Mouse (Mus musculus) right cerebral cortex, postnatal 14 days (tissue): ENCODE results near the gene Cby3.

Experiments
- DNase-seq: peaks from one replicate; pipeline ENCODE4 v3.0.0; 2022

Gene Cby3

DNA sequence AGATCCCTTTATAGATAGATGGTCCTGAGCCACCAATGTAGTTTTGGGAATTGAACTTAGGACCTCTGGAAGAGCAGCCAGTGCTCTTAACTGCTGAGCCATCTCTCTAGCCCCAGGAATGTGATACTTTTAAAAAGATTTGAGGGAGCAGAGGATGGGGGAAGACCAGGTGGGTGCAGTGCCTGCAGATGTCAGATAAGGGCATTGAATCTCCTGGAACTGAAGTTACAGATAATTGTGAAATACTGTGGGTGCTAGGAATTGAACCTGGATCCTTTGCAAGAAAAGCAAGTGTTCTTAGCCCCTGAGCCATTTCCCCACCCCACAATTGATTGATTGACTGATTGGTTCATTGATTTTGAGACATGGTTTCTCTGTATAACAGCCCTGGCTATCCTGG, 11.1 kb downstream of the Cby3 start:
- DNase-seq: no peak

DNA sequence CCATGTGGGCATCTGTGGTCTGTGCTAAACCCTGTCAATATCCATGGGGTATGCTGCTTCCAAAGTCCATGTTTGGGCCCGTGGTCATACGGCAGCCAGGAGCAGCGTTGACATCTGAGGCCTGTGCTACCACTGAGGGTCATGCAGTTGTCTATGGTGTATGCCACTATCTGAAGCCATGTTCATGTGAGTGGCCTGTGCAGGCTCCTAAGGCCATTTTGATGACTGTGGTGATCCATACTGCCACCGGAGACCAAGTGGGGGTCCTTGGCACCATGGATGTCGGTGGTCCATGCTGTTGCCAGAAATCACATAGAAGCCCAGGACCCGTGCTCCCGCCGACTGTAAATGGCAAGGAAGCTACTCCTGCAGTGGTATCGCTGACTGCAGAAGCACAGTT, 13.3 kb downstream of the Cby3 start:
- no peak for DNase-seq

DNA sequence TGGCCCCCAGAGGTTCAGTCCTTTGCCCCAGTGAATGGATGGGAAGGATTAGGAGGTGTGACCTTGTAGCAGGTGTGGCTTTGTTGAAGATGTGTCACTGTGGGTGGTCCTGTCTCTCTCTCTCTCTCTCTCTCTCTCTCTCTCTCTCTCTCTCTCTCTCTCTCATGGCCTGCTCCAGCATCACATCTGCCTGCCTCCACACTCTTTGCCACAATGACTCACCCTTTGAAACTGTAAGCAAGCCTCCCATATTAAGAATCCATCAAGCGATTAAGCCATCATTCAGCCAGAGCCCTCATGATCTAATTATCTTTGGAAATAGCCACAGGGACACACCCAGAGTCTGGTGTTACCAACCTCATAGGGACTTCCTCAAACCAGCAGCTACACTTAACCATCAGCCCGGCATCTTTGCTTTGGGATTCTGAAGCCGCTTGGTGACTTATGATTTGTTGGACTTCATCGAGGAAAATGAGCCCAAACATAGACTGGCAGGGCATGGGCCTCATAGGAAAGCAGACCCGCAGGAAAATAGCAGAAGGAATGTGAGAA, 15.2 kb downstream of the Cby3 start:
- DNase-seq: no peak

DNA sequence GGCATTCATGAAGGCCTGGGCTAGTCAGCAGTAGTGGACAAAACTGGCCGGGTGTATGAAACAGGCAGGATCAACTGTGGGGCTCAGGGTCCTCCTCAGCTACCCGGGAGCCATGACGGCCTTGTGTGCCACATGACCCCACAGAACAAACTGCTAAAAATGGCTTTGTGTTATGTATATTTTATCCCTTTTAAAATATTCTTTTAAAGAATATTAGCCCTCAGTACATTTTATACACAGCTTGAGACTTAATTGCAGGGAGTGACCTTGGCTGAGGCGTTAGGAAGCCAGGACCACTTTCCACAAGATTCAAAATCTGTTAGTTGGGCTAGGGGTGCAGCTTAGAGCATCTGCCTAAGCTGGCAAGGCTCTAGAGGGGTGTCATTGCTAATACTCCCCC, 16.7 kb downstream of the Cby3 start:
- no peak for DNase-seq

DNA sequence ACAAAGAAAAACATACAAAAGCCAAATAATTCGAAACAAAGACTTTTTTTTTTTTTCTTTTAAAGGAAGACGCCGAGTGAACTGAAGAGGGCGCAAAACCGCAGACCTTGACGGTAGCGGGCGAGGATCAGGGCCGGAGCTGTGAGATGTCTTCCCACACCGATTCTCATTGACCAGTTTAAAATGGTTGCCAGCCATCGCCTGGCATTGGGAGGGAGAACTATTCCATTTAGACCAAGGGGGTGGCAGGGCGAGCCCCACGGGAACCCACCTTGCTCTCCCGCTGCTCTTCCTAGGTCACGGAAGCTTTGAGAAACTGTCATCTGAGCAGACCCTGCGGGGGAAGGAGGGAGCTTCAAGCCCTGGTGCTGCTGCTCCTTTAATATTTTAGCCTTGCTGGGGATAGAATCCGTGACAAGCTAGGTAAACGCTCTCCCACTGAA, 17.2 kb downstream of the Cby3 start:
- DNase-seq: peak; percentile 62

DNA sequence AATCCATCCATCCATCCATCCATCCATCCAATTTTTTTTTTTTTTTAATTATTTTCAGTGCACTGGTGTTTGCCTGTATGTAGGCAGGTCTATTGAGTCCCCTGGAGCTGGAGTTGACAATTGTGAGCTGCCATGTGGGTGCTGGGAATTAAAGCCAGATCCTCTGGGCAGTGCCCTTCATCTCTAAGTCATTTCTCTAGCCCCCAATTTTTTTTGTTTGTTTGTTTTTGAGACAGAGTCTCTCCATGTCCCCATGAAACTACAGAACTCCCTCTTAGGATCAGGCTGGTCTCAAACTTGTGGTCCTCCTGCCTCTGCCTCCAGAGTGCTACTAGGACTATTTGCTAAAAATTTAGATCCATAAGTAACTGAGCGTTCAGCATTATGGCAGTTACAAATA, 17.6 kb downstream of the Cby3 start:
- DNase-seq: no peak

DNA sequence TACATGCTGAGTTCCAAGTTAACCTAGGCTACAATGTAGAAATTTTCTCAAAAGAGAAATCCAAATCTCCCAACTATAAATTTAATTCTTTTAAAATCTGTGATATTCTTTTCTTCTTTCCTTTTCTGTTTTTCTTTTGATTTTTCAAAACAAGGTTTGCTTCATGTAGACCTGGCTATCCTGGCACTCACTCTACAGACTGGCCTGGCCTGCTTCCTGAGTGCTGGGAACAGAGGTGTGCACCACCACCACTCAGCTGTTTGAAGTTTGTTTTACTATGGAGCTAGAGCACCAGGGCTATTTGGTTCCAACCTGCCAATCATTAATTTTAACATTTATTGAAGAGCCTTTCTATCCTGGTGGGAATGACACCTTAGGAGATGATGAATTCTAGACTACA, 18.8 kb downstream of the Cby3 start:
- DNase-seq: no peak

DNA sequence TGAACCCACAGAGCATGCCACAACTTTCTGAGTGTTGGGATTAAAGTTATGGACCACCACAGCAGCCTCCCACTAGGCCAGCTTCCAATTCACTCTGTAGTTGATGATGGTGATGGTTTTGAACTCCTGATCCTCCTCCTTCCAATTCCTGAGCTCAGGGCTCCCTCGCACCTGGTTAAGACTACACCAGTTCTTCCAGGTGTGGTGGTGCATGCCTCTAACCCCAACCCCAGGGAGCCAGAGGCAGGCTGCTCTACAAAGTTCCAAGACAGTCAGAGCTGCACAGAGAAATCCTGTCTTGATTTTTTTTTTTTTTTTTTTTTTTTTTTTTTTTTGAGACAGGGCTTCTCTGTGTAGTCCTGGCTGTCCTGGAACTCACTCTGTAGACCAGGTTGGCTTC, 19.4 kb downstream of the Cby3 start:
- no peak for DNase-seq

DNA sequence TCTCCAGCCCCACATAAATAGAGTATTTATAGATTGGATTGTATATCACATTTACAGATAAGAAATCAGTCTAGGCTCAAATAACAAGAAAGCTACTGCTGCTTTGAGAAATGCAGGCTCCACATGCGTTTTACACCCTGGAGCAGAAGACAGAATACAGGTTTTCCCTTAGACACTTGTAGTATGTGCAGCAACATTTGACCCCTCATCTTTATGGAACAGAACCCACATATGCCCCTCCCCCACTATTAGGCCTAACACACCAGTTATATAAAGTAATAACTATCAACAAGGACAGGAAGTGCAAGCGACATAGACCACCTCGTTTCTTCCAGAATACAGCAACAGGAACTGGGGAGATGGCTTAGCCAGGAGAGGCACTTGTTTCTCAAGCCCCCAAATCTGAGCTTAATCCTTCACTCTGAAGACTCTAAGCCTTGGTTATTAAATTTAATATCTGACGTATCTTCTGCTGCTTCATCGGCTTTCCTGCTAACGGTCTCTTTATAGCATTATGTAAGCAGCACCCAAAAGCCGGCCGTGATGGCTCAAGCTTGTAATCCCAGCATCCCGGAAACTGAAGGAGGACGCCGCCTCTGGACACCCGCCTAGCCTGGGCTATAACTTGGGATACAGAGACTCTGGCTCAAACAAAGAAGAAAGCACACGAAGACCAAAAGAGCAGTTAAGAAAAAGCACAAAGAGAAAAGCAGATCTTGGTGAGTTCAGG, 20.2 kb downstream of the Cby3 start:
- no peak for DNase-seq

DNA sequence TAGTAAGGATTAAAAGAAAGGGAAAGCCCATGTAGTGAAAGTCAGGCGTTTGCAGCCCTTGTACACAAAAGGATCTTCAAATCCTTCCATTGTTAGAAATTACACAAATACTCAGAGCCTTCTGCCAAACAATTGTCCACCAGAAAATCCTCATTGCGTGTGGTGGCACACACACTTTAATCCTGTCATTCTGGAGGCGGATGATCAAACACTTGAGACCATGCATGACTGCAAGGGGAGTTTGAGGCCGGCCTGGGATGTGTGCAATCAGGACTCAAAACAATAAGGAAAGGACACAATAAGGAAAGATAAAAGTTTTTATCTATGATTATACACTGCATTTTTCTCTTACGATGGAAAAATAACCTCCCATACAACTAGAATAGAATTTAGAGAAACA, 21.2 kb downstream of the Cby3 start:
- no peak for DNase-seq

DNA sequence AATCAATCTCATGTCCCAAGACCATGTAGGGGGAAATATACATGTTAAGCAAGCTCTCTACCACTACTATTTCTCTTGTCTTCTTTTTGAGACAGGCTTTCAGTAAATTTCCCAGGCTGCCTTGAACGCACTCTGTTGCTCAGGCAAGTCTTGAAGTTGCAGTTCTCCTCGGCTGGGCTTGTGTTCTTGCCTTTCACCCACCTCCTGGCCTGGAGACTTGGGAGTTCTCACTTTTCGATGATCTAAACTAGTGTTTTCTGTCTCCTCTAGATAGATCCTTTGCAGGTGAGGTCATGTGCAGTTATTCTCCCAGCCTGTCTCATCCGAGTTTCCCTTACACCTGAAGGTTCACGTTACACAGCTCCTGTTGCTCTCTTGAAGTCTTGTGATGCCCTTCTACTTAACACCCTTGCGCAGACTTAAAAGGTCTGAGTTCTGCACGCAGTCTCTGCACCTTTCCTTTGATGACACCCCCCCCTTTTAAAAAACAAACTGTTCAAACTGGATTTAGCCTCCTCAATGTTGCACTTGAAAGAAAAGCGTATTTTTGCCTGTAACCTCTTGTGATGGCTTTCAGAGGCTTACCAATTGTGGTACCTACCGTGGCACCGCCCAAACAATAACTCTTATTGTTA, 22.0 kb downstream of the Cby3 start:
- DNase-seq: no peak

DNA sequence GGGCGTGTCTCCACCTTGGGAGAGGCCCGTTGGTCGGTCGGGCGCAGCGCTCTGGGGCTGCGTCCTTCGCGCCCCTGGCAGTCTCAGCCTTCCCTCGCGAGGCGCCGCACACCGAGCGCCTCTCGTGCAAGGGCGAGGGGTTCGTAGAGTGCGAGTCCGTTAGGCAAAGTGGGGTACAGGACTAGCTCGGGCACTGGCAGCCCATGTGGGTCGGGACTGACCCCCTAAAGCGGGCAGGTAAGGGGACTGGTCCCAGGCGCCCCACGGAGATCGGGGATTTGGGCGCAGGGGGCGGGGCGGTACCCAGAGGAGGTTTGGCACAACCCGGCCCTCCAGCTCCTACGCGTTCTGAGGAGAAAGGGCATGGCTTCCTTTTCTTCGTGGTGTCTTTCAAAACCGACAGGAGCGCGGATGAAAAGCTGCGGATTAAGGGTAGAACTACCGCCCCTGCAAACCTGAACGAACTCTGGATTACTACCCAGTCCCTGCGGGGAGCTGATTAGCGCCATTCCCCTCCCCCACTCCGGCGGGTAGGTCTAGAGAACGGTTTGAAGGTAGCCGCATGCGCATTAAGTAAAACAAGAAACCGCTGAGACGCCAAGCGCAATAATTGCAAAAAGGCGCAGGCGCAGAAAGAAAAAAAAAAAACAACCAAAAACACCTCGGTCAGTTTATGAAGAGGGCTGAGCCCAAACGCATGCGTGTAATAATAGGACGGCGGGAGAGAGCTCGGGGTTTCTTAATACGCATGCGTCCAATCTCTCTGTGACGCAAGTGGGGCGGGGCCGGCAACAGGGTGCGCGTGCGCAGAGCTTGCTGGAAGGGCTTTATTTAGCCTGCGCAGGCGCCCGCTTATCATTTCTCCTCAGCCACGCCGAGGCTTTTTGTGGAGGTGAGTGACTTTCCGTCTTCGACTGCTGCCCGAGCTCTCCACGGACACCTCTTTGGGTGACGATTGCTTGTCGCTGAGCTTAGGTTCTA, 22.9 kb downstream of the Cby3 start, which contains the start of gene Hnrnph1:
Gene Hnrnph1 (plus strand): TSS at position 80 of the 981 bp plus-strand sequence.
- peak; percentile 99 for DNase-seq

DNA sequence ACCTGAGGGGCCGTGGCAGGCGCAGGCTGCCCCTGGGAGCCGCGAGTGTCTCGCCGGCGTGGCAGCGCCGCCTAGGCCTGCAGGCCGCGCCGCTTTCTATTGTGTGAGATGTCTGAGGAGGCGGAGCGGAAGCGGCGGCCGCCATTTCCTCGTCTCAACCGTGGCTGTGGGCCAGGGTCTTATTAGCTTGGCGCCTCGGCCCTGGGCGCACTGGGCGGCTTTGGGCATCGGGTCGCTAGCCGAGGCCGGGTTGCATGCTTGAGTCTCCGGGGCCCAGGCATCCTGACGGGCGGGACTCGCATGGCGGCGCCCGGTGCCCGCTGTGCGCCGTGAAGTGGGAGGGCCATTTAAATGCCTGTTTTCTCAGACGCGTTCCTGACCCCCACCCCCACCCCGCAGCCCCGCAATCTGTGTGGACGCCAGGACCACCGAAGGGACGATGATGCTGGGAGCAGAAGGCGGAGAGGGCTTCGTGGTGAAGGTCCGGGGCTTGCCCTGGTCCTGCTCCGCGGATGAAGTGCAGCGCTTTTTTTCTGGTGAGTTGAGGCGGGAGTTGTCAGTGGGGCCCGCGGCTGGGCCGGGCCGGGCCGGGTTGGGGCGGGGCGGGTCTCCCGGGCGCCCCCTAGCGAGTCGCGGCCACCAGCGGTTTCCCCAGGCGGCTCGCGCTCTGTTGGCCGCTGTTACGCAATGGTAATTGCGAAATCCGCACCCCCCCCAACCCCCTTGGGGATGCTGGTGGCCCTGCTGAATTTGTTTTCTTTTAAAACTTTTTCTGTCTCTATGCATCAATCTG, 23.8 kb downstream of the Cby3 start:
- DNase-seq: peak; percentile 86

DNA sequence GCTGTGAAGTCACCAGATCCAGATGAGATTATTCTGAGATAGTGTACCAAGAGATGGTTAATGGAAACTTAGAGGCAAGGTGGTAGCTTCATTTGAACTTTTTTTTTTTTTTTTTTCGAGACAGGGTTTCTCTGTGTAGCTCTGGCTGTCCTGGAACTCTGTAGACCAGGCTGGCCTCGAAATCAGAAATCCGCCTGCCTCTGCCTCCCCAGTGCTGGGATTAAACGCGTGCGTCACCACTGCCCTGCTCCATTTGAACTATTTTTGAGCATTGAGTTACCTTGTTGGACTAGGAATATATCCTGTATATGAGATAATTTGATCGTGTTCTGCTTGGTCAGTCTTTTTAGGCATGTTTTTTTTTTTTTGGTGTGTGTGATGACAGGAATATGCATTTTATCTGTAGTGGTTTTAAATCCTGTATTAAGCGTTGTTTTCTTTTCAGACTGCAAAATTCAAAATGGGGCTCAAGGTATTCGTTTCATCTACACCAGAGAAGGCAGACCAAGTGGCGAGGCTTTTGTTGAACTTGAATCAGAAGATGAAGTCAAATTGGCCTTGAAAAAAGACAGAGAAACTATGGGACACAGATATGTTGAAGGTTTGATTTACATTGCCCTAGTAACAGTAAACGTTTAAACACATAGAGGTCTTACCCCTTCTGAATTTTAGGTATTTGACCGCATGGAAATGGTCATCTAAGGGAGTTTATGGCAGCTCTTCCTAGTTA, 24.9 kb downstream of the Cby3 start:
- DNase-seq: no peak

DNA sequence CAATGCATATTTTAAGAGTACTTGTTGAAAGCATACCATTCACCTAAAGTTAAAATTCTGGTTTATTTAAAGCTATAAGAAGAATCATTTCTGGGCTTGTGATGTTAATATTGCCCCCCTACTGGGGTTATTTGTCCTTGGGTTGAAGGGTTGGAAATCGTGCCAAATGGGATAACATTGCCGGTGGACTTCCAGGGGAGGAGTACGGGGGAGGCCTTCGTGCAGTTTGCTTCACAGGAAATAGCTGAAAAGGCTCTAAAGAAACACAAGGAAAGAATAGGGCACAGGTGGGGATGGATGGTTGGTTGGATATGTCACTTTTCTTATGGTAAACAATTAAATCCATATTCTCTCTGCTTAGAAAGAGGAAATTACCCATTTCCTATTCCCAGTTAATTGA, 27.0 kb downstream of the Cby3 start:
- no peak for DNase-seq

DNA sequence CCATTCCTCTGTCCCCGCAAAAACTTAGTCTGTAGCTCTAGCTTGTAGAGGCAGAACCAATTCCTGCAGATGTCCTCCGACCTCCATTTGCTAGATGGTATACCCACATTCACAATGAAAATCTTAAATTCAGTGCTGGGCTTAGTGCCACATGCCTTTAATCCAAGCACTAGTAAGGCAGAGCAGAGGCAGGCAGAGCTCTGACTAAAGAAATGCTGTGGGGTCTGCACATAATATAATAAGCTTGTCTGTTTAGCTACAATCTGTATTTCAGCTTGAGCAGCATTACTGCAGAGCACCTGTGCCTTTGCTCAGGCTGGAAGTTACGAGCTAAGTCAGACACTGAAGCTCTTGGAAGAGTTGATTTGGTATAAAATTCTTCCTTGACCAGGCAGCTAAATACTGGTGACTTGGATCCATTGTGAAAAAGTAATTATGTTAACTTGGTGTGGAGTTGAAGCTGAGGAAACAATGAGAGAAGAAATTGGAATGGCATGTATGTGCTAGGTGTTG, 33.0 kb downstream of the Cby3 start:
- no peak for DNase-seq

DNA sequence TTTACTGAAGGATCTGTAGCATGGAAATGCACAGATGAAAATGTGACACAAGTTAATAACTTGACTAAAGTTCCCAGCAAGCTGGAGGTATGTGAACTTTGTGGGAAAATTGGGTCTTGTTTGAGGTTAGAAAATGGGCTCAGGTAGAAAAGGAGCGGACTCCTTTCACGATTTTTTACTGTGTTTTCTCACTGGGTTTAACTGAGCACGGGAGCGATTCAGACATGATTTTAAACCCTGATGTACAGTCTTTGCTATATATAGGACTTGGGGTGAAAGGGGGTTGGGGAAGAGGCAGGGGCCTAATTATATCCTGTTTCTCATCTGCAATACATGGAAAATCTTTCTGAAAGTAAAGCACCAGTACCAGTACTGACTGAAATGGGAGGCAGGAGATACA, 33.4 kb downstream of the Cby3 start:
- DNase-seq: no peak

DNA sequence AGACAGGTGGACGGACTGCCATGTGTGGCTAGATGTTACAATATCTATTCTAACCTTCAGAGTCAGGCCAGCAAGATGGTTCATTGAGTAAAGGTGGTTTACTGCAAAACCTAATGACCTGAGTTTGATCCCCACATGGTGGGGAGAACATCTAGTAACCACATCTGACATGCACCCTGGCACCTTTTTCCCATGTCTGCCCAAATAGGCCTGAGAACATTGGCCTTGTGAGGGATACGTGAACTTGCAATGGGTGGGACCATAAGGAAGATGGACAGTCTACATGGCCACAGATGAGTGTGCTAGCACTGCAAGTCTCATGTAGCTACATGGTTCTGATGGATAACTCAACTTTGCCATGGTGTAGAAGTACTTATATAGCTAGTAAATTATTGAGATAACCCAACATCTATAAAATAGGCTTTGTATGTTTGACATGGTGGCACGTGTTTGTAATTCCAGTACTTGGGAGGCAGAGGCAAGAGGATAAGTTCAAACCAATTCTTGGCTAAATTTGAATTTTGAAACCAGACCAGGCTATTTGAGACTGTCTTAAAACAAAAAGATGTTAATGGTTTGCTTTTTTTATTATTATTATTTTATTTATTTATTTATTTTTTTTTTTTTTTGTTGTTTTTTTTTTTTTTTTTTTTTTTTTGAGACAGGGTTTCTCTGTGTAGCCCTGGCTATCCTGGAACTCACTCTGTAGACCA, 34.1 kb downstream of the Cby3 start:
- DNase-seq: no peak

DNA sequence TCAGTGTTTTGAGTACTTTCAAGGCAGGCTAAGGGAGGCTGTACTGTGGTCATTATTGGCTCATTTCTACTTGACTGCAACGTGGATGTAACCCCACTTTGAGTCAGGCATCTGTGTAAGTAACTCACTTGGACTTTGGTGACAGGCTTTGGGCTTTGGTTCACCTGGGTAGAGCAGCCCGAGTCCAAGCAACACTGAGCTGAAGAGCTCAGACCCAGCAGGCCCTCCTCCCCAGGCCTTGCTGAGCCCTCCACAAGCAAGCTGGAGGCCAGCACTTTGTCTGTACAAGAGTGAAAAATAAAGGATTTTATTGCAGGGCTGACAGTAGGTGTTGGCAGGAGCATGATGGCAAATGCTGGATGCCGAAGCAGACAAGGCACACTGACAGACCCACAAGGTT, 34.7 kb downstream of the Cby3 start:
- DNase-seq: no peak

DNA sequence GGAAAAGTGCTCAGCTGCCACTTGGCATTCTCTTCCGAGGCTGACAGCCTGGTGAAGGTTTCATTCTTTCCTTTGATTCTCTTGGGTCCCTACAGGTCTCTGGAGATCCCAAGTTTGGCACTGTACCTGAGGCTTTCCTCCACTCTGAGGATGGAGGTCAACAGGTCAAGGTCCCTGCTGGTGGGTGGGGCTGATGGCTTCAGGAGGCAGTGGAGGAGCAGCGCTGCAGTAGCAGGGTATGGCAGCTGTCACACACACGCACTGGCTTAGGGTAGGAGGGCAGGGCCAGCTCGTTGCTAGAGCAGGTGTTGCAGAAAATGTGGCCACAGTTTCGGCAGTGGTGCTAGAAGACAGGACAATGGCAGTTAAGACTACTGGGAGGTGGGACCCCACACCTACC, 35.4 kb downstream of the Cby3 start:
- no peak for DNase-seq
